Mouse (Mus musculus) lung, embryonic 16.5 days (tissue): ENCODE measurements around the gene Slc16a5. TPM values are rescaled to one million over a fixed set of nuclear protein-coding genes. Genes with fewer than 3 reads are reported as not detected.

Source experiments
- ATAC-seq: fragments of 200-750 bp; cut with Nextera tagmentation; 2 replicates; pipeline ENCODE4 v1.8.0; 2017; ENCODE audit warnings: low read depth, mild to moderate bottlenecking, moderate library complexity
- H3K27ac ChIP-seq: fragments of 300-500 bp; sonication (generic); 2 replicates; pipeline ENCODE4 v1.5.1; 2014; ENCODE audit warnings: mild to moderate bottlenecking, control low read depth, low read length
- H3K27me3 ChIP-seq: fragments of 300-500 bp; sonication (generic); 2 replicates; pipeline ENCODE4 v1.6.1; 2014; ENCODE audit warnings: low read depth, low read length, mixed read lengths; ENCODE audit not compliant: control insufficient read depth, insufficient read depth
- H3K36me3 ChIP-seq: fragments of 300-500 bp; sonication (generic); 2 replicates; pipeline ENCODE4 v1.6.1; 2014; ENCODE audit warnings: low read length; ENCODE audit not compliant: control insufficient read depth, insufficient read depth
- H3K4me1 ChIP-seq: fragments of 300-500 bp; sonication (generic); replicated peaks from 2 replicates; pipeline ENCODE4 v1.6.1; 2014; ENCODE audit warnings: low read length, mixed read lengths; ENCODE audit not compliant: control insufficient read depth, insufficient read depth
- H3K4me2 ChIP-seq: fragments of 300-500 bp; sonication (generic); 2 replicates; pipeline ENCODE4 v1.6.1; 2014; ENCODE audit warnings: low read depth, low read length, control low read depth
- H3K4me3 ChIP-seq: fragments of 300-500 bp; sonication (generic); 2 replicates; pipeline ENCODE4 v1.5.1; 2014; ENCODE audit warnings: mild to moderate bottlenecking, low read length, control low read depth
- H3K9ac ChIP-seq: fragments of 300-500 bp; sonication (generic); 2 replicates; pipeline ENCODE4 v1.6.1; 2014; ENCODE audit warnings: low read length, control low read depth
- H3K9me3 ChIP-seq: fragments of 300-500 bp; sonication (generic); 2 replicates; pipeline ENCODE4 v1.6.1; 2016; ENCODE audit warnings: low read length; ENCODE audit not compliant: control insufficient read depth
- WGBS: fragments of 180-500 bp; shearing (Covaris S2); extraction: QIAGEN DNeasy Blood & Tissue Kit; methylation state at CpG from one replicate; pipeline ENCODE4 v1.1.7; 2014; 5-methylcytosine and 5-hydroxymethylcytosine counted together
- polyA plus RNA-seq: library from polyadenylated mRNA; unstranded; fragments of >200 nt; fragmentation: Nextera tagmentation; extraction: Ambion mirVana; gene quantifications from 2 replicates; pipeline ENCODE4 v1.2.1, GENCODE M21; 2015

Slc16a5 gene
- polyA plus RNA-seq, 1 experiment from 2014 or later: 0.74 TPM

DNA sequence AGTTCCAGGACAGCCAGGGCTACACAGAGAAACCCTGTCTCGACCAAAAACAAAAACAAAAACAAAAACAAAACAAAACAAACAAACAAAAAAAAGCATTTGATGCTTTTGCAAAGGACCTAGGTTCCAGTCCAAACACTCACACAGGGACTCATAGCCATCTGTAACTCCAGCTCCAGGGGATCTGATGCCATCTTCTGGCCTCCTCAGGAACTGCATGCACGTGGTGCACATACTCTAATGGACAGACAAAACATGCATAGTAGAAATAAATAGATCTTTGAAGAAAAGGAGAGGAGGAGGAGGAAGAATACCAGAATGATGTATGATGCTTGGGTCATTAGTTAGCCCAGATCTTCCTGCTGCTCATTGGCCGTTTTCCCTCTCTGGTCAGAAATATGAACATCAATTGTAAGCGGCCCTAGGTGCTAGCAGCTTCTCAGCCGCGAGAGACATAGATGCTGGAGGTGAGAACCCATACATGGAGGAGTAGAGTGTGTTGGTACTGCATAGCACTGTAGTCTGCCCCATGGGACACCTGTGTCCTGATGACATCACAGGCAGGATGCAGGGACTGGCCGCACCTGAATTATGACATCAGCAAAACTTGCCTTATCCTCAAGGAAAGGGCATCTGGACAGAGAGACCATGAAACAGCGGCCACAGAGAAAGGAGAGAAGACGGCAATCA, 22.2 kb upstream of the Slc16a5 start, which contains the start of gene Trim80:
Trim80 (plus strand) TSS at position 640 of the 690 bp plus-strand sequence.
- no peak within 1 kb of the TSS for H3K27ac ChIP-seq
- H3K4me3 ChIP-seq: no peak within 1 kb of the TSS
- peaks cover 3% of the 10 kb centered on the region; the same call in 1 of the 2 replicates for H3K9me3 ChIP-seq
- no peak within 1 kb of the TSS for H3K4me2 ChIP-seq
- ATAC-seq: no peak
- no peaks in the 10 kb centered on the region for H3K36me3 ChIP-seq
- peaks cover 7% of the 10 kb centered on the region; the same call in 1 of the 2 replicates for H3K4me1 ChIP-seq
- H3K27me3 ChIP-seq: no peaks in the 10 kb centered on the region
- H3K9ac ChIP-seq: no peak within 1 kb of the TSS
- 90% methylated on average over 9 of the region's 9 CpGs for WGBS

DNA sequence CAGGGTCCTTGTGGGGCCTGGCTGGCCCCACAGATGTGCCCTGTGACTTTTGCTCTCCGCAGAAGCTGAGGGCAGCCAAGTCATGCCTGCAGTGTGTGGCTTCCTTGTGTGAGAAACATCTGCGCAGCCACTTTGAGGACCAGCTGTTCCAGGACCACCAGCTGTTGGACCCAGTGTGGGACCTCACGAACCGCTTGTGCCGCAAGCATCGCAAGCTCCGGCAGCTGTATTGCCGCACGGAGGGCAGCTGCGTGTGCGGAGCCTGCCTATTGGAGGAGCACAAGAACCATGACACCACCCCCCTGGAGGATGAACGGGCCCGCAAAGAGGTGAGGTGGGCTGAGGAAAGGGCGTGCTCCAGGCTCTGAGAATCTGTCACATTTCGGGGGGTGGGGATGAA, 20.9 kb upstream of the Slc16a5 start:
- WGBS: 36% methylated on average over 15 of the region's 15 CpGs
- 0 out of 2 replicates have a peak, but pooled peaks have one; percentile 43 for ATAC-seq
- Histone ChIP-seq H3K4me2 (no peak overlapping the region), H3K36me3 (no peaks in the 10 kb centered on the region), H3K4me1 (no peaks in the 10 kb centered on the region), H3K9me3 (peaks cover 3% of the 10 kb centered on the region; the same call in 1 of the 2 replicates), H3K4me3 (no peak overlapping the region), H3K27me3 (no peaks in the 10 kb centered on the region), H3K9ac (no peak overlapping the region), H3K27ac (no peak overlapping the region)

DNA sequence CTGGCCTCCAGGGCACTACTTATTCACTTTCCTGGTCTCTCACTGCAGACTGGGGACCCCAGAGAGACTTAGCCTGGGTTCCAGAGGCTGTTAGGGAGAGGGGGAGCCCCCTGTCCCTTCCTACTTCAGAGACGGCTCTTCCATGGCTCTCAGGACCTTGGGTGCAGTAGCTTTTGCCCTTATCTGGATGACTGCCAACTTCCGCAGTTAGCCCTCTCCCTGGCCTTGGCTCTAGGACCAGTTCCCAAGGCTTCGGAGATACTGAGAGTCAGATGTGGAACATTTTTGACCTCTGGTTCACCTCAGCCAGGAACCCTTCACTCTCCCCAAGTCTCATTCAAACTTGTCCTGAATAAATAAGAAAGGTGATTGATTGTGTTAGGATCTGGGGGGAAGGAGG, 15.4 kb upstream of the Slc16a5 start:
- Histone ChIP-seq H3K9ac (0 out of 2 replicates have a peak overlapping the region, but pooled peaks have one; percentile 15), H3K4me1 (peaks cover 5% of the 10 kb centered on the region), H3K4me2 (no peak overlapping the region), H3K27me3 (no peaks in the 10 kb centered on the region), H3K4me3 (no peak overlapping the region), H3K9me3 (no peaks in the 10 kb centered on the region), H3K27ac (no peak overlapping the region), H3K36me3 (no peaks in the 10 kb centered on the region)
- no peak for ATAC-seq
- WGBS: 7% methylated on average over 3 of the region's 3 CpGs

GRCm38 (mm10) chr11:115447321-115447885, 14.9 kb upstream of the Slc16a5 start:
- Histone ChIP-seq H3K27ac (no peak overlapping the region), H3K9me3 (no peaks in the 10 kb centered on the region), H3K36me3 (no peaks in the 10 kb centered on the region), H3K4me3 (no peak overlapping the region), H3K4me1 (peaks cover 5% of the 10 kb centered on the region), H3K4me2 (no peak overlapping the region), H3K27me3 (no peaks in the 10 kb centered on the region), H3K9ac (no peak overlapping the region)
- 78% methylated on average over 11 of the region's 11 CpGs for WGBS
- no peak for ATAC-seq

DNA sequence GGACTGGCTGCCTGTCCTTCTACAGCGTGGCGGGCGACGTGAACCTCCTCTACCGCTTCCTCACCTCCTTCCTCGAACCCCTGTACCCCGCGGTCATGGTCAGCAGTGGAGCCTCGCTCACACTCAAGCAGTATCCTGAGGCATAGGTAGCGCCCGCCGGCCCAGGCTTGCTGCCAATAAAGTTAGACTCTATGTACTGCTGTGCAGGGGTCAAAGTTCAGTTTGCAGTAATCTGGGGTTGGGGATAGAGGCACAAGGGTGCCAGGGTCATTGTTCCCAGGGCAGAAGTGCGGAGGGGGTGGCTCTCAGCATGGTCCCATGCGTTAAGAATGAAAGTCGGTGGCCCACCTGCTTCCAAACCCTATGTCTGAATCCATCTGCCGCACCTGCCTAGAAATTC, 14.2 kb upstream of the Slc16a5 start:
- Histone ChIP-seq H3K27ac (no peak overlapping the region), H3K4me2 (no peak overlapping the region), H3K27me3 (no peaks in the 10 kb centered on the region), H3K4me1 (peaks cover 5% of the 10 kb centered on the region), H3K36me3 (no peaks in the 10 kb centered on the region), H3K9me3 (no peaks in the 10 kb centered on the region), H3K4me3 (no peak overlapping the region), H3K9ac (no peak overlapping the region)
- ATAC-seq: no peak
- 88% methylated on average over 16 of the region's 16 CpGs for WGBS

- Histone ChIP-seq H3K9me3 (no peaks in the 10 kb centered on the region), H3K9ac (no peak overlapping the region), H3K4me2 (no peak overlapping the region), H3K27me3 (no peaks in the 10 kb centered on the region), H3K27ac (no peak overlapping the region), H3K36me3 (no peaks in the 10 kb centered on the region), H3K4me3 (no peak overlapping the region), H3K4me1 (peaks cover 5% of the 10 kb centered on the region)
- 46% methylated on average over 7 of the region's 7 CpGs for WGBS
- ATAC-seq: no peak
Observed at GRCm38 (mm10) chr11:115448998-115449397, 13.3 kb upstream of the Slc16a5 start.

GRCm38 (mm10) chr11:115450176-115450575, 12.1 kb upstream of the Slc16a5 start:
- Histone ChIP-seq H3K27me3 (no peaks in the 10 kb centered on the region), H3K36me3 (no peaks in the 10 kb centered on the region), H3K4me1 (peaks cover 5% of the 10 kb centered on the region), H3K9me3 (no peaks in the 10 kb centered on the region), H3K27ac (no peak overlapping the region), H3K4me2 (no peak overlapping the region), H3K9ac (no peak overlapping the region), H3K4me3 (no peak overlapping the region)
- ATAC-seq: no peak
- 78% methylated on average over 7 of the region's 7 CpGs for WGBS

- H3K4me3 ChIP-seq: no peak overlapping the region
- H3K27me3 ChIP-seq: no peaks in the 10 kb centered on the region
- no peak for ATAC-seq
- H3K4me1 ChIP-seq: peaks cover 2% of the 10 kb centered on the region
- WGBS: 75% methylated on average over 8 of the region's 8 CpGs
- H3K27ac ChIP-seq: no peak overlapping the region
- no peaks in the 10 kb centered on the region for H3K36me3 ChIP-seq
- H3K9me3 ChIP-seq: no peaks in the 10 kb centered on the region
- no peak overlapping the region for H3K4me2 ChIP-seq
- no peak overlapping the region for H3K9ac ChIP-seq
Observed at GRCm38 (mm10) chr11:115451781-115452241, 10.5 kb upstream of the Slc16a5 start.

DNA sequence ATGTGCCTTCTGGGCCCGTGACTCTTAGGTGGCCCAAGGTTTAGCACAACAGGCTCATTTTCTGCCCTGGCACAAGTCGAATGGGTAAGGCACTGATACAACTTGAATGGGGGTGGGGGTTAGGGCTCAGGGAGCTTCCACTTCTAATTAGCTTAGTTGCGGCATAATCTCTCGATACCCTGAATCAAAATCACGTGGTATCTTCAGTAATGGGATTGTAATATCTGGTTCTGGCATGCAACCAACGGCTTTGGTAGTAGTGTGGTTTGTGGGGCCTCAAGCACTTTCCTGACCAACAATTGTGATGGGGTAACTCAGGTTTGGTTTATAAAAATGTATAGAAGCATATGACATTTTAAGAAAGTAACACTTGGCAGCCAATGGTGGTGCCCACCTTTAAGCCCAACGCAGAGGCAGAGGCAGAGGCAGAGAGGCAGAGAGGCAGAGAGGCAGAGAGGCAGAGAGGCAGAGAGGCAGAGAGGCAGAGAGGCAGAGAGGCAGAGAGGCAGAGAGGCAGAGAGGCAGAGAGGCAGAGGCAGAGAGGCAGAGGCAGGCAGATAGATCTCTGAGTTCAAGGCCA, 9.9 kb upstream of the Slc16a5 start:
- Histone ChIP-seq H3K9ac (no peak overlapping the region), H3K27ac (no peak overlapping the region), H3K4me3 (no peak overlapping the region), H3K4me2 (no peak overlapping the region), H3K27me3 (no peaks in the 10 kb centered on the region), H3K4me1 (peaks cover 3% of the 10 kb centered on the region; the same call in 1 of the 2 replicates), H3K9me3 (no peaks in the 10 kb centered on the region), H3K36me3 (no peaks in the 10 kb centered on the region)
- 81% methylated on average over 7 of the region's 7 CpGs for WGBS
- no peak for ATAC-seq
